Mouse (Mus musculus): ENCODE measurements around the gene Polr3b. TPM values are rescaled to one million over a fixed set of nuclear protein-coding genes. Genes with fewer than 3 reads are reported as not detected.

Gene Polr3b
- 7.8 and 11.1 TPM in 2 replicates for total RNA-seq (2014; rRNA removed)
- polyA plus RNA-seq (2015; fragmentation: Nextera tagmentation; extraction: Ambion mirVana), result 8.7 and 10.1 TPM in 2 replicates

GRCm38 (mm10) chr10:84621826-84622790 lies at the start of gene Polr3b:
TSS of gene Polr3b (plus strand) at chr10:84622292.
- WGBS, result 9% methylated on average over 53 of the region's 53 CpGs
- Histone ChIP-seq H3K9me3 (ENCODE audit: low read length) (no peaks in the 10 kb centered on the region), H3K4me1 (ENCODE audit: insufficient read depth, low read length) (no peaks in the 10 kb centered on the region), H3K4me2 (ENCODE audit: low read depth, low read length) (peak within 1 kb of the TSS; percentile 90), H3K9ac (replicated peaks; ENCODE audit: low read length) (peak within 1 kb of the TSS; percentile 57), H3K27me3 (ENCODE audit: insufficient read depth, low read length) (no peaks in the 10 kb centered on the region), H3K4me3 (ENCODE audit: low read length) (peak within 1 kb of the TSS; percentile 76), H3K27ac (peak within 1 kb of the TSS; percentile 89), H3K36me3 (ENCODE audit: insufficient read depth, low read length) (no peaks in the 10 kb centered on the region)
- ATAC-seq (peak; percentile 98), DNase-seq (ENCODE audit: low spot score) (peak; percentile 97)
- TF ChIP-seq CTCF (IDR thresholded peaks at IDR 0.05; ENCODE audit: low read depth), result peak; percentile 20

- no peaks in the 10 kb centered on the region for H3K9me3 ChIP-seq (ENCODE audit: low read length)
- DNase-seq (ENCODE audit: low spot score) (no peak), ATAC-seq (no peak)
- H3K36me3 ChIP-seq (ENCODE audit: insufficient read depth, low read length), result no peaks in the 10 kb centered on the region
- H3K9ac ChIP-seq (replicated peaks; ENCODE audit: low read length), result no peak overlapping the region
- TF ChIP-seq CTCF (IDR thresholded peaks at IDR 0.05; ENCODE audit: low read depth), result no peak
- H3K27me3 ChIP-seq (ENCODE audit: insufficient read depth, low read length), result no peaks in the 10 kb centered on the region
- 68% methylated on average over 5 of the region's 5 CpGs for WGBS
- no peak overlapping the region for H3K4me3 ChIP-seq (ENCODE audit: low read length)
- H3K4me1 ChIP-seq (ENCODE audit: insufficient read depth, low read length), result peaks cover 4% of the 10 kb centered on the region; the same call in 1 of the 2 replicates
- no peak overlapping the region for H3K27ac ChIP-seq
- no peak overlapping the region for H3K4me2 ChIP-seq (ENCODE audit: low read depth, low read length)
These were observed 48.2 kb upstream of the Polr3b start for GRCm38 (mm10) chr10:84573671-84574420.

GRCm38 (mm10) chr10:84576029-84576394 lies 46.1 kb upstream of the Polr3b start:
- DNase-seq (ENCODE audit: low spot score), result peak; percentile 89
- Histone ChIP-seq H3K9me3 (ENCODE audit: low read length) (no peaks in the 10 kb centered on the region), H3K36me3 (ENCODE audit: insufficient read depth, low read length) (no peaks in the 10 kb centered on the region), H3K27ac (no peak overlapping the region), H3K4me1 (ENCODE audit: insufficient read depth, low read length) (peaks cover 4% of the 10 kb centered on the region; the same call in 1 of the 2 replicates), H3K4me3 (ENCODE audit: low read length) (peak overlapping the region; percentile 96), H3K27me3 (ENCODE audit: insufficient read depth, low read length) (no peaks in the 10 kb centered on the region), H3K4me2 (ENCODE audit: low read depth, low read length) (peak overlapping the region; percentile 86), H3K9ac (replicated peaks; ENCODE audit: low read length) (0 out of 2 replicates have a peak overlapping the region, but pooled peaks have one; percentile 18)
- under 1% methylated on average over 14 of the region's 14 CpGs for WGBS
- ATAC-seq, result peak; percentile 88
- TF ChIP-seq CTCF (IDR thresholded peaks at IDR 0.05; ENCODE audit: low read depth), result no peak

- DNase-seq (ENCODE audit: low spot score) (peak; percentile 96), ATAC-seq (peak; percentile 99)
- no peaks in the 10 kb centered on the region for H3K36me3 ChIP-seq (ENCODE audit: insufficient read depth, low read length)
- peak within 1 kb of the TSS; percentile 78 for H3K9ac ChIP-seq (replicated peaks; ENCODE audit: low read length)
- H3K4me1 ChIP-seq (ENCODE audit: insufficient read depth, low read length), result peaks cover 4% of the 10 kb centered on the region; the same call in 1 of the 2 replicates
- peak within 1 kb of the TSS; percentile 79 for H3K27ac ChIP-seq
- peak; percentile 31; the same call in 1 of the 2 replicates for TF ChIP-seq CTCF (IDR thresholded peaks at IDR 0.05; ENCODE audit: low read depth)
- H3K27me3 ChIP-seq (ENCODE audit: insufficient read depth, low read length), result no peaks in the 10 kb centered on the region
- H3K4me2 ChIP-seq (ENCODE audit: low read depth, low read length), result peak within 1 kb of the TSS; percentile 86
- WGBS, result under 1% methylated on average over 46 of the region's 46 CpGs
- no peaks in the 10 kb centered on the region for H3K9me3 ChIP-seq (ENCODE audit: low read length)
- H3K4me3 ChIP-seq (ENCODE audit: low read length), result peak within 1 kb of the TSS; percentile 96
These were observed 45.6 kb upstream of the Polr3b start, which contains the start of gene Tcp11l2 for GRCm38 (mm10) chr10:84576395-84577070. TSS of gene Tcp11l2 (plus strand) at chr10:84576626.

GRCm38 (mm10) chr10:84577071-84577727 lies 44.9 kb upstream of the Polr3b start:
- Histone ChIP-seq H3K9me3 (ENCODE audit: low read length) (no peaks in the 10 kb centered on the region), H3K4me3 (ENCODE audit: low read length) (peak overlapping the region; percentile 96), H3K27me3 (ENCODE audit: insufficient read depth, low read length) (no peaks in the 10 kb centered on the region), H3K4me2 (ENCODE audit: low read depth, low read length) (peak overlapping the region; percentile 86), H3K9ac (replicated peaks; ENCODE audit: low read length) (peak overlapping the region; percentile 78), H3K36me3 (ENCODE audit: insufficient read depth, low read length) (no peaks in the 10 kb centered on the region), H3K4me1 (ENCODE audit: insufficient read depth, low read length) (peaks cover 4% of the 10 kb centered on the region; the same call in 1 of the 2 replicates), H3K27ac (peak overlapping the region; percentile 79)
- WGBS, result 3% methylated on average over 38 of the region's 38 CpGs
- peak; percentile 46 for ATAC-seq
- DNase-seq (ENCODE audit: low spot score), result peak; percentile 64
- no peak for TF ChIP-seq CTCF (IDR thresholded peaks at IDR 0.05; ENCODE audit: low read depth)

Measured in hindbrain, postnatal 0 days (tissue).